Mouse (Mus musculus): ENCODE measurements around the gene Sfr1.

Gene Sfr1

GRCm38 (mm10) chr19:47731071-47731881 lies at the start of gene Sfr1:
Sfr1 (plus strand) TSS chr19:47731682.
- in situ Hi-C loops (cut with MboI; ENCODE audit: unreplicated experiment in 2 of 2) = loop anchor here (10.0 to 25.0 kb wide), 3 partner anchors 196 to 214 kb away; partner anchors contain the start of genes Cfap58 (in 1 of the 2) and Stn1 (in 1 of the 2)

GRCm38 (mm10) chr19:47689592-47689991 lies 41.9 kb upstream of the Sfr1 start:
- in situ Hi-C loops (cut with MboI; ENCODE audit: unreplicated experiment in 2 of 2) = no loop called here

- in situ Hi-C loops (cut with MboI; ENCODE audit: unreplicated experiment in 2 of 2) = no loop called here
Observed at GRCm38 (mm10) chr19:47691994-47692393, 39.5 kb upstream of the Sfr1 start, which contains the start of gene Col17a1. Col17a1 (minus strand) TSS chr19:47692094.

- in situ Hi-C loops (cut with MboI; ENCODE audit: unreplicated experiment in 2 of 2) = no loop called here
Observed at GRCm38 (mm10) chr19:47695725-47696124, 35.8 kb upstream of the Sfr1 start.

GRCm38 (mm10) chr19:47696411-47696810 lies 35.1 kb upstream of the Sfr1 start:
- in situ Hi-C loops (cut with MboI; ENCODE audit: unreplicated experiment in 2 of 2) = no loop called here

GRCm38 (mm10) chr19:47697067-47697466 lies 34.4 kb upstream of the Sfr1 start:
- in situ Hi-C loops (cut with MboI; ENCODE audit: unreplicated experiment in 2 of 2) = no loop called here

- in situ Hi-C loops (cut with MboI; ENCODE audit: unreplicated experiment in 2 of 2) = no loop called here
Observed at GRCm38 (mm10) chr19:47698266-47698665, 33.2 kb upstream of the Sfr1 start.

- in situ Hi-C loops (cut with MboI; ENCODE audit: unreplicated experiment in 2 of 2) = no loop called here
Observed at GRCm38 (mm10) chr19:47699743-47700142, 31.7 kb upstream of the Sfr1 start.

GRCm38 (mm10) chr19:47700509-47700908 lies 31.0 kb upstream of the Sfr1 start:
- in situ Hi-C loops (cut with MboI; ENCODE audit: unreplicated experiment in 2 of 2) = no loop called here

GRCm38 (mm10) chr19:47705080-47705771 lies 26.3 kb upstream of the Sfr1 start:
- in situ Hi-C loops (cut with MboI; ENCODE audit: unreplicated experiment in 2 of 2) = no loop called here

- in situ Hi-C loops (cut with MboI; ENCODE audit: unreplicated experiment in 2 of 2) = no loop called here
Observed at GRCm38 (mm10) chr19:47705772-47706309, 25.6 kb upstream of the Sfr1 start.

- in situ Hi-C loops (cut with MboI; ENCODE audit: unreplicated experiment in 2 of 2) = no loop called here
Observed at GRCm38 (mm10) chr19:47710376-47710775, 21.1 kb upstream of the Sfr1 start.

- in situ Hi-C loops (cut with MboI; ENCODE audit: unreplicated experiment in 2 of 2) = no loop called here
Observed at GRCm38 (mm10) chr19:47713457-47713856, 18.0 kb upstream of the Sfr1 start.

GRCm38 (mm10) chr19:47716144-47716543 lies 15.3 kb upstream of the Sfr1 start:
- in situ Hi-C loops (cut with MboI; ENCODE audit: unreplicated experiment in 2 of 2) = no loop called here

- in situ Hi-C loops (cut with MboI; ENCODE audit: unreplicated experiment in 2 of 2) = no loop called here
Observed at GRCm38 (mm10) chr19:47719147-47719546, 12.3 kb upstream of the Sfr1 start.

- in situ Hi-C loops (cut with MboI; ENCODE audit: unreplicated experiment in 2 of 2) = loop anchor here in 1 of 2 experiments (5.0 kb wide), 1 partner anchor 50 kb away; no protein-coding TSS in a partner anchor
Observed at GRCm38 (mm10) chr19:47722471-47722870, 9.0 kb upstream of the Sfr1 start.

GRCm38 (mm10) chr19:47724903-47725302 lies 6.6 kb upstream of the Sfr1 start:
- in situ Hi-C loops (cut with MboI; ENCODE audit: unreplicated experiment in 2 of 2) = loop anchor here (5.0 to 25.0 kb wide), 3 partner anchors 53 to 213 kb away; partner anchors contain the start of gene Cfap58 (in 1 of the 2)

- in situ Hi-C loops (cut with MboI; ENCODE audit: unreplicated experiment in 2 of 2) = loop anchor here (5.0 to 25.0 kb wide), 2 partner anchors 212 to 213 kb away; partner anchors contain the start of gene Cfap58 (in 1 of the 2)
Observed at GRCm38 (mm10) chr19:47725643-47726140, 5.8 kb upstream of the Sfr1 start.

- in situ Hi-C loops (cut with MboI; ENCODE audit: unreplicated experiment in 2 of 2) = loop anchor here (10.0 to 25.0 kb wide), 3 partner anchors 196 to 214 kb away; partner anchors contain the start of genes Cfap58 (in 1 of the 2) and Stn1 (in 1 of the 2)
Observed at GRCm38 (mm10) chr19:47730691-47731070, 801 bp upstream of the Sfr1 start.

- in situ Hi-C loops (cut with MboI; ENCODE audit: unreplicated experiment in 2 of 2) = loop anchor here (10.0 to 25.0 kb wide), 3 partner anchors 197 to 213 kb away; partner anchors contain the start of genes Cfap58 (in 1 of the 2) and Stn1 (in 1 of the 2)
Observed at GRCm38 (mm10) chr19:47731931-47732330, 449 bp downstream of the Sfr1 start.

Data from v-Abl transformed pro-B cells (cell line).